Mouse (Mus musculus): Measurements from ENCODE around the gene Lix1l.

The Lix1l gene

GRCm38 (mm10) chr3:96565105-96565504, 35.8 kb upstream of the Lix1l start:
- DNase-seq (ENCODE audit: low spot score in 2 of 2), result no peak

GRCm38 (mm10) chr3:96566661-96567450, 34.1 kb upstream of the Lix1l start:
- DNase-seq (ENCODE audit: low spot score in 2 of 2), result no peak

GRCm38 (mm10) chr3:96568605-96569004, 32.3 kb upstream of the Lix1l start:
- DNase-seq (ENCODE audit: low spot score in 2 of 2), result peak; percentile 48 to 51

GRCm38 (mm10) chr3:96569506-96569905, 31.4 kb upstream of the Lix1l start:
- peak; percentile 62 to 69 for DNase-seq (ENCODE audit: low spot score in 2 of 2)

- peak in 1 of 2 experiments; percentile 14 for DNase-seq (ENCODE audit: low spot score in 2 of 2)
These were observed 30.9 kb upstream of the Lix1l start for GRCm38 (mm10) chr3:96569966-96570605.

- peak in 1 of 2 experiments; percentile 28 for DNase-seq (ENCODE audit: low spot score in 2 of 2)
These were observed 30.3 kb upstream of the Lix1l start for GRCm38 (mm10) chr3:96570643-96571042.

GRCm38 (mm10) chr3:96571336-96571735, 29.6 kb upstream of the Lix1l start:
- no peak for DNase-seq (ENCODE audit: low spot score in 2 of 2)

- DNase-seq (ENCODE audit: low spot score in 2 of 2), result peak; percentile 81 to 84
These were observed 28.9 kb upstream of the Lix1l start for GRCm38 (mm10) chr3:96571896-96572698.

- peak in 1 of 2 experiments; percentile 78 for DNase-seq (ENCODE audit: low spot score in 2 of 2)
These were observed 27.1 kb upstream of the Lix1l start for GRCm38 (mm10) chr3:96573611-96574511.

- DNase-seq (ENCODE audit: low spot score in 2 of 2), result peak; percentile 88 to 92
These were observed 25.5 kb upstream of the Lix1l start for GRCm38 (mm10) chr3:96575272-96575984.

GRCm38 (mm10) chr3:96576005-96576658, 24.8 kb upstream of the Lix1l start:
- DNase-seq (ENCODE audit: low spot score in 2 of 2), result peak; percentile 93

GRCm38 (mm10) chr3:96576690-96577541, 24.0 kb upstream of the Lix1l start, which contains the start of gene Gm16253:
Gene Gm16253, plus strand, starts transcription at chr3:96576984.
- peak; percentile 97 to 99 for DNase-seq (ENCODE audit: low spot score in 2 of 2)

GRCm38 (mm10) chr3:96577566-96577965, 23.4 kb upstream of the Lix1l start:
- DNase-seq (ENCODE audit: low spot score in 2 of 2), result no peak

GRCm38 (mm10) chr3:96578561-96579238, 22.2 kb upstream of the Lix1l start:
- DNase-seq (ENCODE audit: low spot score in 2 of 2), result peak in 1 of 2 experiments; percentile 25

GRCm38 (mm10) chr3:96579239-96579750, 21.7 kb upstream of the Lix1l start:
- DNase-seq (ENCODE audit: low spot score in 2 of 2), result peak in 1 of 2 experiments; percentile 18

GRCm38 (mm10) chr3:96579885-96580454, 21.0 kb upstream of the Lix1l start:
- DNase-seq (ENCODE audit: low spot score in 2 of 2), result peak; percentile 88

- DNase-seq (ENCODE audit: low spot score in 2 of 2), result no peak
These were observed 19.8 kb upstream of the Lix1l start for GRCm38 (mm10) chr3:96581141-96581540.

All from heart, adult 9 months (tissue).